Mouse (Mus musculus): Measurements from ENCODE around the gene Hoxc5. TPM values are rescaled to one million over a fixed set of nuclear protein-coding genes. Genes with fewer than 3 reads are reported as not detected.

Hoxc5 gene
- total and polyA plus RNA-seq, 2 experiments from 2014 or later: 0.88 TPM; not detected in 1

- Histone ChIP-seq H3K4me1 (ENCODE audit: insufficient read depth, low read length) (no peaks in the 10 kb centered on the region), H3K9me3 (ENCODE audit: low read length) (no peaks in the 10 kb centered on the region), H3K4me3 (ENCODE audit: low read depth, low read length) (no peak overlapping the region), H3K27ac (ENCODE audit: low read depth, low read length) (no peak overlapping the region), H3K4me2 (ENCODE audit: low read depth, low read length, poor library complexity, severe bottlenecking) (no peak overlapping the region), H3K9ac (replicated peaks; ENCODE audit: low read length, poor library complexity, severe bottlenecking) (no peak overlapping the region), H3K36me3 (ENCODE audit: insufficient read depth, low read length) (no peaks in the 10 kb centered on the region), H3K27me3 (ENCODE audit: insufficient read depth, low read length) (peaks cover 94% of the 10 kb centered on the region)
- no peak for DNase-seq (ENCODE audit: low spot score)
- ATAC-seq (ENCODE audit: low FRiP score): no peak
- no peak for TF ChIP-seq CTCF (IDR thresholded peaks at IDR 0.05)
- 3% methylated on average over 12 of the region's 12 CpGs for WGBS
Measured at GRCm38 (mm10) chr15:102934438-102934837, 32.8 kb upstream of the Hoxc5 start.

GRCm38 (mm10) chr15:102934897-102935296, 32.3 kb upstream of the Hoxc5 start:
- Histone ChIP-seq H3K36me3 (ENCODE audit: insufficient read depth, low read length) (no peaks in the 10 kb centered on the region), H3K4me1 (ENCODE audit: insufficient read depth, low read length) (no peaks in the 10 kb centered on the region), H3K27ac (ENCODE audit: low read depth, low read length) (no peak overlapping the region), H3K9ac (replicated peaks; ENCODE audit: low read length, poor library complexity, severe bottlenecking) (no peak overlapping the region), H3K27me3 (ENCODE audit: insufficient read depth, low read length) (peaks cover 94% of the 10 kb centered on the region), H3K9me3 (ENCODE audit: low read length) (no peaks in the 10 kb centered on the region), H3K4me2 (ENCODE audit: low read depth, low read length, poor library complexity, severe bottlenecking) (no peak overlapping the region), H3K4me3 (ENCODE audit: low read depth, low read length) (no peak overlapping the region)
- ATAC-seq (ENCODE audit: low FRiP score) (no peak), DNase-seq (ENCODE audit: low spot score) (no peak)
- 2% methylated on average over 24 of the region's 27 CpGs for WGBS
- TF ChIP-seq CTCF (IDR thresholded peaks at IDR 0.05): no peak

- Histone ChIP-seq H3K9me3 (ENCODE audit: low read length) (no peaks in the 10 kb centered on the region), H3K27me3 (ENCODE audit: insufficient read depth, low read length) (peaks cover 94% of the 10 kb centered on the region), H3K36me3 (ENCODE audit: insufficient read depth, low read length) (no peaks in the 10 kb centered on the region), H3K4me1 (ENCODE audit: insufficient read depth, low read length) (no peaks in the 10 kb centered on the region), H3K4me2 (ENCODE audit: low read depth, low read length, poor library complexity, severe bottlenecking) (no peak within 1 kb of the TSS), H3K27ac (ENCODE audit: low read depth, low read length) (no peak within 1 kb of the TSS), H3K9ac (replicated peaks; ENCODE audit: low read length, poor library complexity, severe bottlenecking) (no peak within 1 kb of the TSS), H3K4me3 (ENCODE audit: low read depth, low read length) (no peak within 1 kb of the TSS)
- no peak for ATAC-seq (ENCODE audit: low FRiP score)
- DNase-seq (ENCODE audit: low spot score): no peak
- no peak for TF ChIP-seq CTCF (IDR thresholded peaks at IDR 0.05)
- 3% methylated on average over 31 of the region's 31 CpGs for WGBS
Measured at GRCm38 (mm10) chr15:102936279-102936972, 30.8 kb upstream of the Hoxc5 start, which contains the start of gene Hoxc12. Gene Hoxc12, plus strand, starts transcription at chr15:102936757.

- no peak for TF ChIP-seq CTCF (IDR thresholded peaks at IDR 0.05)
- H3K27ac ChIP-seq (ENCODE audit: low read depth, low read length): no peak overlapping the region
- WGBS: under 1% methylated on average over 37 of the region's 50 CpGs
Measured at GRCm38 (mm10) chr15:102937036-102937666, 30.1 kb upstream of the Hoxc5 start.

GRCm38 (mm10) chr15:102939256-102940155, 27.7 kb upstream of the Hoxc5 start:
- no peak overlapping the region for H3K9ac ChIP-seq (replicated peaks; ENCODE audit: low read length, poor library complexity, severe bottlenecking)
- no peak for TF ChIP-seq CTCF (IDR thresholded peaks at IDR 0.05)
- no peaks in the 10 kb centered on the region for H3K36me3 ChIP-seq (ENCODE audit: insufficient read depth, low read length)
- H3K4me3 ChIP-seq (ENCODE audit: low read depth, low read length): no peak overlapping the region
- no peak overlapping the region for H3K4me2 ChIP-seq (ENCODE audit: low read depth, low read length, poor library complexity, severe bottlenecking)
- H3K27ac ChIP-seq (ENCODE audit: low read depth, low read length): no peak overlapping the region
- peaks cover 93% of the 10 kb centered on the region for H3K27me3 ChIP-seq (ENCODE audit: insufficient read depth, low read length)
- ATAC-seq (ENCODE audit: low FRiP score) (no peak), DNase-seq (ENCODE audit: low spot score) (no peak)
- 1% methylated on average over 32 of the region's 34 CpGs for WGBS
- no peaks in the 10 kb centered on the region for H3K4me1 ChIP-seq (ENCODE audit: insufficient read depth, low read length)
- H3K9me3 ChIP-seq (ENCODE audit: low read length): no peaks in the 10 kb centered on the region

More at GRCm38 (mm10) chr15:102937036-102937666, 30.1 kb upstream of the Hoxc5 start:
- peaks cover 94% of the 10 kb centered on the region for H3K27me3 ChIP-seq (ENCODE audit: insufficient read depth, low read length)
- no peak for DNase-seq (ENCODE audit: low spot score)
- H3K4me3 ChIP-seq (ENCODE audit: low read depth, low read length): no peak overlapping the region
- H3K9me3 ChIP-seq (ENCODE audit: low read length): no peaks in the 10 kb centered on the region
- no peak for ATAC-seq (ENCODE audit: low FRiP score)
- no peaks in the 10 kb centered on the region for H3K4me1 ChIP-seq (ENCODE audit: insufficient read depth, low read length)
- H3K4me2 ChIP-seq (ENCODE audit: low read depth, low read length, poor library complexity, severe bottlenecking): no peak overlapping the region
- H3K36me3 ChIP-seq (ENCODE audit: insufficient read depth, low read length): no peaks in the 10 kb centered on the region
- no peak overlapping the region for H3K9ac ChIP-seq (replicated peaks; ENCODE audit: low read length, poor library complexity, severe bottlenecking)
